Mouse (Mus musculus) hindbrain, embryonic 10.5 days (tissue): ENCODE results near the gene Agpat3. TPM values are rescaled to one million over a fixed set of nuclear protein-coding genes. Genes with fewer than 3 reads are reported as not detected.

Experiments used
- DNase-seq: peaks from one replicate; pipeline ENCODE4 v3.0.0-alpha.2; 2017; ENCODE audit warnings: low spot score
- H3K27ac ChIP-seq: fragments of 300-500 bp; sonication (generic); 2 replicates; pipeline ENCODE4 v1.5.1; 2016; ENCODE audit warnings: mild to moderate bottlenecking, moderate library complexity
- H3K27me3 ChIP-seq: fragments of 300-500 bp; sonication (generic); 2 replicates; pipeline ENCODE4 v1.6.1; 2016; ENCODE audit warnings: mild to moderate bottlenecking; ENCODE audit not compliant: poor library complexity, insufficient read depth, severe bottlenecking
- H3K36me3 ChIP-seq: fragments of 300-500 bp; sonication (generic); 2 replicates; pipeline ENCODE4 v1.6.1; 2016; ENCODE audit warnings: mild to moderate bottlenecking, moderate library complexity
- H3K4me1 ChIP-seq: fragments of 300-500 bp; sonication (generic); replicated peaks from 2 replicates; pipeline ENCODE4 v1.6.1; 2016; ENCODE audit warnings: mild to moderate bottlenecking
- H3K4me3 ChIP-seq: fragments of 300-500 bp; sonication (generic); 2 replicates; pipeline ENCODE4 v1.5.1; 2016; ENCODE audit warnings: mild to moderate bottlenecking, moderate library complexity
- H3K9me3 ChIP-seq: fragments of 300-500 bp; sonication (generic); 2 replicates; pipeline ENCODE4 v1.6.1; 2016; ENCODE audit warnings: mild to moderate bottlenecking, moderate library complexity
- WGBS: fragments of 180-500 bp; shearing (Covaris S2); methylation state at CpG from one replicate; pipeline ENCODE4 v1.1.7; 2016; 5-methylcytosine and 5-hydroxymethylcytosine counted together
- polyA plus RNA-seq: library from polyadenylated mRNA; unstranded; fragments of >200 nt; fragmentation: Nextera tagmentation; extraction: Ambion mirVana; gene quantifications from 2 replicates; pipeline ENCODE4 v1.2.1, GENCODE M21; 2016

Gene Agpat3
- polyA plus RNA-seq, 1 experiment from 2014 or later = 47.2 TPM

GRCm38 (mm10) chr10:78282411-78282810 lies 69.9 kb downstream of the Agpat3 start:
- Histone ChIP-seq H3K4me3 (no peak overlapping the region), H3K9me3 (no peaks in the 10 kb centered on the region), H3K36me3 (peaks cover 92% of the 10 kb centered on the region), H3K27ac (no peak overlapping the region), H3K4me1 (no peaks in the 10 kb centered on the region), H3K27me3 (no peaks in the 10 kb centered on the region)
- DNase-seq = no peak
- 91% methylated on average over 4 of the region's 4 CpGs for WGBS

- Histone ChIP-seq H3K4me3 (no peak overlapping the region), H3K36me3 (peaks cover 88% of the 10 kb centered on the region), H3K9me3 (no peaks in the 10 kb centered on the region), H3K27me3 (no peaks in the 10 kb centered on the region), H3K4me1 (no peaks in the 10 kb centered on the region), H3K27ac (no peak overlapping the region)
- DNase-seq = no peak
- WGBS = 90% methylated on average over 9 of the region's 9 CpGs
Measured at GRCm38 (mm10) chr10:78280486-78280885, 71.8 kb downstream of the Agpat3 start.

- no peak overlapping the region for H3K4me3 ChIP-seq
- no peaks in the 10 kb centered on the region for H3K27me3 ChIP-seq
- no peak overlapping the region for H3K27ac ChIP-seq
- WGBS = 46% methylated on average over 8 of the region's 8 CpGs
- no peaks in the 10 kb centered on the region for H3K4me1 ChIP-seq
- no peaks in the 10 kb centered on the region for H3K9me3 ChIP-seq
- DNase-seq = peak; percentile 55
- peaks cover 88% of the 10 kb centered on the region for H3K36me3 ChIP-seq
Measured at GRCm38 (mm10) chr10:78279210-78279609, 73.1 kb downstream of the Agpat3 start.

GRCm38 (mm10) chr10:78277835-78278234 lies 74.5 kb downstream of the Agpat3 start:
- Histone ChIP-seq H3K27me3 (no peaks in the 10 kb centered on the region), H3K4me1 (0 out of 2 replicates have a peak, but pooled peaks cover 4% of the 10 kb centered on the region), H3K27ac (no peak overlapping the region), H3K9me3 (no peaks in the 10 kb centered on the region), H3K4me3 (no peak overlapping the region), H3K36me3 (peaks cover 89% of the 10 kb centered on the region)
- no peak for DNase-seq
- WGBS = 67% methylated on average over 3 of the region's 3 CpGs

GRCm38 (mm10) chr10:78276242-78276641 lies 76.0 kb downstream of the Agpat3 start:
- H3K4me1 ChIP-seq = 0 out of 2 replicates have a peak, but pooled peaks cover 8% of the 10 kb centered on the region
- no peaks in the 10 kb centered on the region for H3K9me3 ChIP-seq
- no peaks in the 10 kb centered on the region for H3K27me3 ChIP-seq
- H3K4me3 ChIP-seq = no peak overlapping the region
- no peak for DNase-seq
- WGBS = 96% methylated on average over 4 of the region's 4 CpGs
- H3K27ac ChIP-seq = no peak overlapping the region
- peaks cover 89% of the 10 kb centered on the region for H3K36me3 ChIP-seq

- Histone ChIP-seq H3K27me3 (no peaks in the 10 kb centered on the region), H3K9me3 (no peaks in the 10 kb centered on the region), H3K4me1 (0 out of 2 replicates have a peak, but pooled peaks cover 8% of the 10 kb centered on the region), H3K36me3 (peaks cover 68% of the 10 kb centered on the region), H3K4me3 (no peak overlapping the region), H3K27ac (no peak overlapping the region)
- WGBS = 27% methylated on average over 9 of the region's 9 CpGs
- no peak for DNase-seq
Measured at GRCm38 (mm10) chr10:78272932-78273331, 79.4 kb downstream of the Agpat3 start.

- WGBS = 75% methylated on average over 3 of the region's 3 CpGs
- Histone ChIP-seq H3K4me1 (no peaks in the 10 kb centered on the region), H3K4me3 (no peak overlapping the region), H3K36me3 (0 out of 2 replicates have a peak, but pooled peaks cover 1% of the 10 kb centered on the region), H3K27me3 (no peaks in the 10 kb centered on the region), H3K9me3 (no peaks in the 10 kb centered on the region), H3K27ac (no peak overlapping the region)
- no peak for DNase-seq
Measured at GRCm38 (mm10) chr10:78265881-78266280, 86.4 kb downstream of the Agpat3 start.

GRCm38 (mm10) chr10:78264735-78265134 lies 87.6 kb downstream of the Agpat3 start:
- Histone ChIP-seq H3K4me1 (peaks cover 3% of the 10 kb centered on the region; the same call in 1 of the 2 replicates), H3K9me3 (no peaks in the 10 kb centered on the region), H3K4me3 (no peak overlapping the region), H3K27me3 (no peaks in the 10 kb centered on the region), H3K27ac (no peak overlapping the region), H3K36me3 (no peaks in the 10 kb centered on the region)
- no peak for DNase-seq
- 84% methylated on average over 3 of the region's 3 CpGs for WGBS

GRCm38 (mm10) chr10:78260916-78261650 lies 91.2 kb downstream of the Agpat3 start:
- peaks cover 3% of the 10 kb centered on the region; the same call in 1 of the 2 replicates for H3K4me1 ChIP-seq
- no peak overlapping the region for H3K27ac ChIP-seq
- no peak overlapping the region for H3K4me3 ChIP-seq
- DNase-seq = no peak
- H3K36me3 ChIP-seq = no peaks in the 10 kb centered on the region
- 70% methylated on average over 7 of the region's 7 CpGs for WGBS
- H3K27me3 ChIP-seq = no peaks in the 10 kb centered on the region
- H3K9me3 ChIP-seq = no peaks in the 10 kb centered on the region

- Histone ChIP-seq H3K9me3 (no peaks in the 10 kb centered on the region), H3K27ac (no peak overlapping the region), H3K4me1 (peaks cover 3% of the 10 kb centered on the region; the same call in 1 of the 2 replicates), H3K27me3 (no peaks in the 10 kb centered on the region), H3K36me3 (no peaks in the 10 kb centered on the region), H3K4me3 (no peak overlapping the region)
- 33% methylated on average over 5 of the region's 5 CpGs for WGBS
- no peak for DNase-seq
Measured at GRCm38 (mm10) chr10:78260322-78260721, 92.0 kb downstream of the Agpat3 start.

- Histone ChIP-seq H3K4me1 (peaks cover 3% of the 10 kb centered on the region; the same call in 1 of the 2 replicates), H3K9me3 (no peaks in the 10 kb centered on the region), H3K4me3 (no peak overlapping the region), H3K27ac (no peak overlapping the region), H3K36me3 (no peaks in the 10 kb centered on the region), H3K27me3 (no peaks in the 10 kb centered on the region)
- no peak for DNase-seq
- WGBS = 60% methylated on average over 6 of the region's 6 CpGs
Measured at GRCm38 (mm10) chr10:78259702-78260101, 92.6 kb downstream of the Agpat3 start.

GRCm38 (mm10) chr10:78259230-78259629 lies 93.1 kb downstream of the Agpat3 start:
- Histone ChIP-seq H3K27ac (no peak overlapping the region), H3K4me1 (peaks cover 3% of the 10 kb centered on the region; the same call in 1 of the 2 replicates), H3K27me3 (no peaks in the 10 kb centered on the region), H3K9me3 (no peaks in the 10 kb centered on the region), H3K36me3 (no peaks in the 10 kb centered on the region), H3K4me3 (no peak overlapping the region)
- no peak for DNase-seq
- 75% methylated on average over 5 of the region's 5 CpGs for WGBS

- H3K4me1 ChIP-seq = peaks cover 3% of the 10 kb centered on the region; the same call in 1 of the 2 replicates
- no peak overlapping the region for H3K4me3 ChIP-seq
- no peaks in the 10 kb centered on the region for H3K36me3 ChIP-seq
- H3K9me3 ChIP-seq = no peaks in the 10 kb centered on the region
- 79% methylated on average over 6 of the region's 6 CpGs for WGBS
- no peak for DNase-seq
- H3K27me3 ChIP-seq = no peaks in the 10 kb centered on the region
- no peak overlapping the region for H3K27ac ChIP-seq
Measured at GRCm38 (mm10) chr10:78258142-78258675, 94.1 kb downstream of the Agpat3 start.
